Mouse (Mus musculus): ENCODE results near the gene Gpc5. TPM values are rescaled to one million over a fixed set of nuclear protein-coding genes. Genes with fewer than 3 reads are reported as not detected.

Gpc5 gene
- polyA plus RNA-seq (2012) = not detected in 2 replicates

DNA sequence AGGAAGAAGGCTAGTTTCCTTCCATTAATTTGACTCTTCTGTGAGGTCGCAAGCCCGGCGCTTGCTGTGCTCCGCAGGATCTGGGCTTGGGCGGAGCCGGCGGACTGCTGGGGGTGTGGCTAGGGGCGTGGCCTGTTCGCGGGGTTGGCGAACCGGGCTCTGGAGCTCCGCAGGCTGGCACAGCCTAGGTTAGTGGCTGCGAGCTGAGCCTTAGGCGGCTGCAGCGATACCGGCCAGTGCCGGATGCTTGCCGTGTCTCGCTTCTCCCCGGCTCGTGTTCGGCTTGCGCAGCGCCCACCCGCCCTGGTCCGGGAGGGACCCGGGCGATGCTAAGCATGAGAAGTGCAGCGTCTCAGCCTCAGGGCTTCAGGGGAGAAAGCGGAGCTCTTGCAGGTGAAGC is at the start of gene Gpc5:
TSS of gene Gpc5 (plus strand) at position 135 of the 400 bp plus-strand sequence.
- Histone ChIP-seq H3K36me3 (ENCODE audit: control insufficient read depth) (no peaks in the 10 kb centered on the region), H3K9me3 (ENCODE audit: control insufficient read depth, low read length) (no peaks in the 10 kb centered on the region), H3K4me3 (replicated peaks) (peak within 1 kb of the TSS; percentile 50), H3K27me3 (ENCODE audit: control insufficient read depth) (peaks cover 44% of the 10 kb centered on the region), H3K4me1 (ENCODE audit: control insufficient read depth) (peaks cover 8% of the 10 kb centered on the region)
- TF ChIP-seq GATA1 (IDR thresholded peaks at IDR 0.05; ENCODE audit: low read length) (no peak), TAL1 (IDR thresholded peaks at IDR 0.05; ENCODE audit: low read length) (no peak)

- H3K4me3 ChIP-seq (replicated peaks) = peak overlapping the region; percentile 80
- H3K36me3 ChIP-seq (ENCODE audit: control insufficient read depth) = peaks cover 51% of the 10 kb centered on the region
- TF ChIP-seq GATA1 (IDR thresholded peaks at IDR 0.05; ENCODE audit: low read length) (no peak), TAL1 (IDR thresholded peaks at IDR 0.05; ENCODE audit: low read length) (no peak)
- H3K4me1 ChIP-seq (ENCODE audit: control insufficient read depth) = peaks cover 31% of the 10 kb centered on the region
- no peaks in the 10 kb centered on the region for H3K9me3 ChIP-seq (ENCODE audit: control insufficient read depth, low read length)
- peaks cover 10% of the 10 kb centered on the region for H3K27me3 ChIP-seq (ENCODE audit: control insufficient read depth)
Observed at GRCm38 (mm10) chr14:115042660-115043059, 49.4 kb upstream of the Gpc5 start.

DNA sequence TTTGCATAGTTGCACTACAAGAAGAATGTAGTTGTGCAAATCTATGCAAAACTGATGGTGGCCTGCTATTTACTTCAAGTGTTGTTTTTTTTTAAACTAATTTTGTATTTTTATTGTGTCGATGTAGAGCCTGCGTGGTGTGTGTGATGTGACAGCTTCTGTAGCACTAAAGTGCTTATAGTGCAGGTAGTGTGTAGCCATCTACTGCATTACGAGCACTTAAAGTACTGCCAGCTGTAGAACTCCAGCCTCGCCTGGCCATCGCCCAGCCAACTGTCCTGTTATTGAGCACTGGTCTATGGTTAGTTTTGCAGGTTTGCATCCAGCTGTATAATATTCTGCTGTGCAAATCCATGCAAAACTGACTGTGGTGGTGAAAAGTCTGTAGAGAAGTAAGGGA is 48.0 kb upstream of the Gpc5 start:
- TF ChIP-seq TAL1 (IDR thresholded peaks at IDR 0.05; ENCODE audit: low read length) (no peak), GATA1 (IDR thresholded peaks at IDR 0.05; ENCODE audit: low read length) (no peak)
- peaks cover 31% of the 10 kb centered on the region for H3K4me1 ChIP-seq (ENCODE audit: control insufficient read depth)
- H3K4me3 ChIP-seq (replicated peaks) = no peak overlapping the region
- no peaks in the 10 kb centered on the region for H3K9me3 ChIP-seq (ENCODE audit: control insufficient read depth, low read length)
- H3K36me3 ChIP-seq (ENCODE audit: control insufficient read depth) = peaks cover 61% of the 10 kb centered on the region
- peaks cover 7% of the 10 kb centered on the region for H3K27me3 ChIP-seq (ENCODE audit: control insufficient read depth)

DNA sequence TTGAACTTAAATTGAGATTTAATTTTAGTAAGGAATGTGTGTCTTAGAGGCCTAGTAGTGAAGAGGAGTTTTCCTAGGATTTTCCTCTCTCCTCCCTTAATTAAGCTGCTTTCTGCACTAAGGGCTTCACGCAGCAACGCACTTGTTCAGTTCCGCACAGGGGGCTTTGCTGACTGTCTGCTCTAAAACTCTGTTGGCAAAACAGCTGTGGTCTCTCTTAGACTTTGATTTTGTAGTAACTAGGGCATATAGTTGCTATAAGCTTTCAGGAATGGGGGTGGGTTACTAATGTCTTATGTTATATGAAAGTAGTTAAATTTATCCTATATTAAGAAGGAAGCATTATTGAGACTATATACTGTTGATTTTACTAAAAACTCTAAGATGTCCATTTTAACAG is 46.3 kb upstream of the Gpc5 start:
- Histone ChIP-seq H3K9me3 (ENCODE audit: control insufficient read depth, low read length) (no peaks in the 10 kb centered on the region), H3K27me3 (ENCODE audit: control insufficient read depth) (no peaks in the 10 kb centered on the region), H3K4me1 (ENCODE audit: control insufficient read depth) (peaks cover 23% of the 10 kb centered on the region), H3K4me3 (replicated peaks) (no peak overlapping the region), H3K36me3 (ENCODE audit: control insufficient read depth) (peaks cover 64% of the 10 kb centered on the region)
- TF ChIP-seq GATA1 (IDR thresholded peaks at IDR 0.05; ENCODE audit: low read length) (no peak), TAL1 (IDR thresholded peaks at IDR 0.05; ENCODE audit: low read length) (no peak)

DNA sequence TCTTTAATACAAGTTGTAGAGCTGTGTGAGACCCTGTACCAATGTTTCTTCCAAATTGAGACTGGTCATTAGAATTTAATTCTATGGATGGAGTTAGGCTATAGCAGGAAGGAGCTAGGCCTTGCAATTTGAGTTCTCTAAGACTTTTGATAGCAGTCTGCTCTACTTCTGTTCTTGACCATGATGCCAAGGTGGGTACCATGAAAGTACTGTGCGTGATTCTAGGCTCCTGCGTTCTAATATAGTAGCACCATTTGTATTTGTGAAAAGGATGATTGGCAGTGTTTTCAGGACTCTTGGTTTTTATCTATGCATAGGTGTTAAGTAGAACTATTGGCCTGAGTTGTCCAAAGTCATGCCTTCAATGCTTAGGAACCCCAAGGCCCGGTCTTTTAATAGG is 44.7 kb upstream of the Gpc5 start:
- no peaks in the 10 kb centered on the region for H3K27me3 ChIP-seq (ENCODE audit: control insufficient read depth)
- no peaks in the 10 kb centered on the region for H3K9me3 ChIP-seq (ENCODE audit: control insufficient read depth, low read length)
- H3K36me3 ChIP-seq (ENCODE audit: control insufficient read depth) = peaks cover 64% of the 10 kb centered on the region
- peaks cover 18% of the 10 kb centered on the region for H3K4me1 ChIP-seq (ENCODE audit: control insufficient read depth)
- no peak overlapping the region for H3K4me3 ChIP-seq (replicated peaks)
- TF ChIP-seq GATA1 (IDR thresholded peaks at IDR 0.05; ENCODE audit: low read length) = no peak
- TF ChIP-seq TAL1 (IDR thresholded peaks at IDR 0.05; ENCODE audit: low read length) = no peak

- H3K27me3 ChIP-seq (ENCODE audit: control insufficient read depth) = no peaks in the 10 kb centered on the region
- peaks cover 57% of the 10 kb centered on the region for H3K36me3 ChIP-seq (ENCODE audit: control insufficient read depth)
- H3K4me3 ChIP-seq (replicated peaks) = no peak overlapping the region
- H3K4me1 ChIP-seq (ENCODE audit: control insufficient read depth) = peaks cover 9% of the 10 kb centered on the region
- TF ChIP-seq TAL1 (IDR thresholded peaks at IDR 0.05; ENCODE audit: low read length) = no peak
- TF ChIP-seq GATA1 (IDR thresholded peaks at IDR 0.05; ENCODE audit: low read length) = no peak
- no peaks in the 10 kb centered on the region for H3K9me3 ChIP-seq (ENCODE audit: control insufficient read depth, low read length)
Observed at GRCm38 (mm10) chr14:115047990-115048862, 43.8 kb upstream of the Gpc5 start.

- H3K27me3 ChIP-seq (ENCODE audit: control insufficient read depth) = no peaks in the 10 kb centered on the region
- TF ChIP-seq GATA1 (IDR thresholded peaks at IDR 0.05; ENCODE audit: low read length) = no peak
- no peak for TF ChIP-seq TAL1 (IDR thresholded peaks at IDR 0.05; ENCODE audit: low read length)
- H3K4me3 ChIP-seq (replicated peaks) = no peak overlapping the region
- H3K4me1 ChIP-seq (ENCODE audit: control insufficient read depth) = peaks cover 3% of the 10 kb centered on the region; the same call in 1 of the 2 replicates
- peaks cover 49% of the 10 kb centered on the region for H3K36me3 ChIP-seq (ENCODE audit: control insufficient read depth)
- no peaks in the 10 kb centered on the region for H3K9me3 ChIP-seq (ENCODE audit: control insufficient read depth, low read length)
Observed at GRCm38 (mm10) chr14:115048863-115049566, 43.0 kb upstream of the Gpc5 start.

GRCm38 (mm10) chr14:115049831-115050230 is 42.2 kb upstream of the Gpc5 start:
- Histone ChIP-seq H3K4me1 (ENCODE audit: control insufficient read depth) (no peaks in the 10 kb centered on the region), H3K36me3 (ENCODE audit: control insufficient read depth) (peaks cover 41% of the 10 kb centered on the region), H3K4me3 (replicated peaks) (no peak overlapping the region), H3K9me3 (ENCODE audit: control insufficient read depth, low read length) (no peaks in the 10 kb centered on the region), H3K27me3 (ENCODE audit: control insufficient read depth) (no peaks in the 10 kb centered on the region)
- TF ChIP-seq GATA1 (IDR thresholded peaks at IDR 0.05; ENCODE audit: low read length) = no peak
- no peak for TF ChIP-seq TAL1 (IDR thresholded peaks at IDR 0.05; ENCODE audit: low read length)

DNA sequence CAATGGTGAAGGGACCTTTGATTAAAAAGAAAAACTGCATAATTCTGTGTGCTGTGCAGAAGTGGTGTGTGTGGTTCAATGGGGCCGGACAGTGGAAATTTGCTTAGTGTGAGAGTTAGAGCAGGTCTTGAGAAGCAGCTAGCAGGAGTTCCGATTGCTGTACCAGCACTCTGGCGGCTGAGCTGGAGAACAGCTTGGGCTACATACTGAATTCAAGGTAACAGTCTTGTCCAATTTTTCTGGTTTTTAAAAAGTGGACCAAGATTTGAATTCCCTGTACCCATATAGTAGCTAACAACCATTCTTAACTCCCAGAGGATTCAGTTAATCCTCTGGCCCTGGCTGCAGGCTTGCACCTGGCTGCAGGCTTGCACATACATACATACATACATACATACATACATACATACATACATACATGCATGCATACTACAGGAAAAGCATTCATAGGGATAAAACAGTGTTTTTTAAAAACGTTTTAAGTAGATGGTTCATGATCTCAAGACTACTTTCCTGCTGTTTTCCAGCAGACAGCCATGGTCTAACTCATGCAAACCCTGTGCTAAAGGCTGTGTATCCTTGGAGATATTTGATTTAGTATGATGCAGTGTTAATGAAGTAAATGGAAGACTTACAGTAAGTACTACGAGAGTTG is 40.8 kb upstream of the Gpc5 start:
- Histone ChIP-seq H3K9me3 (ENCODE audit: control insufficient read depth, low read length) (no peaks in the 10 kb centered on the region), H3K4me1 (ENCODE audit: control insufficient read depth) (no peaks in the 10 kb centered on the region), H3K4me3 (replicated peaks) (no peak overlapping the region), H3K36me3 (ENCODE audit: control insufficient read depth) (peaks cover 27% of the 10 kb centered on the region), H3K27me3 (ENCODE audit: control insufficient read depth) (no peaks in the 10 kb centered on the region)
- TF ChIP-seq TAL1 (IDR thresholded peaks at IDR 0.05; ENCODE audit: low read length) (no peak), GATA1 (IDR thresholded peaks at IDR 0.05; ENCODE audit: low read length) (no peak)
